Mouse (Mus musculus): ENCODE results near the gene Kras. TPM values are rescaled to one million over a fixed set of nuclear protein-coding genes. Genes with fewer than 3 reads are reported as not detected.

Kras gene
- 10 to 100 TPM; 37.6 to 37.9 TPM for total RNA-seq (2021)
- long read RNA-seq, experiment 1, full-length matches to known transcripts, result 65 of 69 reads
- long read RNA-seq, experiment 1, partial matches to known transcripts, result 0 of 69 reads
- long read RNA-seq, experiment 1, other reads (novel, unspliced or antisense), result 4 of 69 reads
- long read RNA-seq, experiment 2, full-length matches to known transcripts, result 52 of 57 reads
- long read RNA-seq, experiment 2, partial matches to known transcripts, result 1 of 57 reads
- long read RNA-seq, experiment 2, other reads (novel, unspliced or antisense), result 4 of 57 reads

GRCm38 (mm10) chr6:145250185-145250791 is at the start of gene Kras:
Kras (minus strand) TSS chr6:145250239.
- DNase-seq, result peak; percentile 96 to 97
- intact Hi-C loops (cut with DNase I), result loop anchor here (1.0 kb wide), 1 partner anchor 90 kb away; no protein-coding TSS in a partner anchor

GRCm38 (mm10) chr6:145297626-145298025 is 47.6 kb upstream of the Kras start:
- DNase-seq, result no peak
- intact Hi-C loops (cut with DNase I), result no loop called here

- intact Hi-C loops (cut with DNase I), result no loop called here
- DNase-seq, result no peak
Observed at GRCm38 (mm10) chr6:145296979-145297378, 46.9 kb upstream of the Kras start.

DNA sequence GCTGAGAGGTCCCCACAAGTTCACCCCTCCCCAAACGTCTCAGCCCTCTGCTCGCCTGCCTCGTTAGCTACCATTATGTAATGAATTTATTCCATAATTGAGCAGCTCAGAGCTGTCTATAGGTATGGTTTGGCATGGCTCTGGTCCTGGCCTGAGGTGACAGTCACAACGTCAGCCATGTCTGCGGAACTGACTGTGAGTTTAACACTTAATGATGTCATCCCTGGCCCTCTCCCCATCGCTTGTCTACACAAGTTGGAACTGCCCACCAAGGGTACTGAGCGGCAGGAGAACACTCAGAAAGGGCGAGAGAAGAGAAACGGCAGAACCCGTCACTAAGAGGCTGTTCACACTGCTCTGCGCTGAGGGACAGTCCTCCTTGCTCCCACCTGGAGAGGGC is 45.1 kb upstream of the Kras start:
- intact Hi-C loops (cut with DNase I), result no loop called here

GRCm38 (mm10) chr6:145293156-145293555 is 43.1 kb upstream of the Kras start:
- intact Hi-C loops (cut with DNase I), result no loop called here

More for the DNA sequence above, 45.1 kb upstream of the Kras start:
- DNase-seq, result no peak

DNA sequence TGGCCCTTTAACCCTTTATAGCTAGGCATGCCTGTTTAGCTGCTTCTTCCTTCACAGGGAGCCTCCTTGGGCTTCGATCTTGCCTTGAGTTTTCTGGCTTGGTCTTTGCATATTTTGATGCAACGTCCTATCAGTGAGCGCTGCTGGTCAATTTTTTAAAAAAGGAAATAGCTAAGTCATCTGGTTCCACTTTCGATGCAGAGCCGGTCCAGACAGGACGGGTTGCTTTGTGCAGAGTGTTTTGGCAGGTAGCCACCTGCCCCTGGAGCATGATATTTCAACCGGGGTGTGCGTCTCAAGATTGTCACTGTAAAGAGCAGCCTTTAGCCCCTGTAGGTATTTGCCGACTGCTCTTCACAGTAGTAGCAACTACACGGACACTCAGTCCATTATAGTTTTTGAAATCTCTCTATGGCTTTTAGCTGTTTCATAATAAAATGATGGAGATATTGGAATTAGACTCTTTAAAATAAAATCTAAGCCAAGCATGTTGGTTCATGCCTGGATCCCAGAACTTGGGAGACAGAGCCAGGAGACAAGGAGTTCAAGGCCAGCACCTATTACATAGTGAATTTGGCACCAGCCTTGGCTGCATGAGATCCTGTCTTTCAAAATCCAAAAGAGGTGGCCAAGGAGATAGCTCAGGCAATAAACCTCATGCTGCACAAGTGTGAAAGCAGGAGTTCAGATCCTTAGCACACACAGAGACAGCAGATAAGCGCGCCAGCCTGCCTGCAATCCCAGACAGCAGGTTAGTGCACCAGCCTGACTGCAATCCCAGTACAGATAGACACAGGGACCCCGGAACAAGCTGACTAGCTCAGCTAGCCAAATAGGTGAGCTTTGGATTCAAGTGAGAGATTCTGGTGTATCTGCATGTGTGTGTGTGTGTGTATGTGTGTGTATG is 41.6 kb upstream of the Kras start:
- intact Hi-C loops (cut with DNase I), result no loop called here
- DNase-seq, result peak; percentile 12 to 48

More at GRCm38 (mm10) chr6:145293156-145293555, 43.1 kb upstream of the Kras start:
- no peak for DNase-seq

GRCm38 (mm10) chr6:145285656-145286055 is 35.6 kb upstream of the Kras start:
- no peak for DNase-seq
- intact Hi-C loops (cut with DNase I), result no loop called here

DNA sequence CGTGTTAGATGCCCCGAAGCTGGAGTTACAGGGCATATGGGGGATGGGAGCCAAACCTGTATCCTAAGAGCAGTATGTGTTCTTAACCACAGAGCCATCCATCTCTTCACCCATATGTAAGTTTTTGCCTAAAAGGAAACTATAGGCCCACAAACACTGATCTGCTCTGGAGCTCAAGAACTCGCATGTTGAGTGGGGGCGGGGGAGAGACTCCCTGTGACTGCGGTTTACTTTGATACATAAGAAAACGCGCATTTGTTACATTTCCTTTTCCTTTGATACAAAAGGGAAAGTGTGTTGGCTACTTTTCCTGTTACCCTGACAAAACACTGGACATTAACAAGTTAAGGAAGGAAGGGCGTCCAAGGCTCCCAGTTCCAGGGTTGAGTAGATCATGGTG is 34.2 kb upstream of the Kras start:
- intact Hi-C loops (cut with DNase I), result no loop called here
- DNase-seq, result no peak

- DNase-seq, result no peak
- intact Hi-C loops (cut with DNase I), result no loop called here
Observed at GRCm38 (mm10) chr6:145277138-145277763, 27.2 kb upstream of the Kras start.

DNA sequence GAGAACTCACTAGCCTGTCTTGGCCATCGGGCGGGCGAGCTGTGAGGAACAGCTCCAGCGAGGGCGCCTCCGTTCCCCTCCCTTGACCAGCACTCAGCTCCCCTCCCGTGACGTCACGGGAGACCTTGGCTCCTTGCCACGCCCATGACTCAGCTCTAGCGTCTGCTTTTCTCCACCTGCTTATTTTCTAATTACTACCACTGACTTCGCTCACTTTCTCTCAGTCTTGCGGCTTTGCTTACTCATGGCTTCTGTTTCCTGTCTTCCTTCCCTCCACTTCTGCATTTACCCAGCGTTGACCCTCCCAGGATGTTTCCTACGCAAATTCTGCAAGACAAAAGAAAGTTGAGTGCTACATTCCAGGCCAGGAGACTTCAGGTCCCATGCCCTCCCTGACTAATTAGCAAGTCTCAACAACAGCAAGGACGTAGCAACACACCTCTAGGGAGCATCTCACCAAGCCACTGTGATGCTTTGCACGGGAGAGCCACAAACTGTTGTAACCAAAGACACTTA is 26.3 kb upstream of the Kras start:
- intact Hi-C loops (cut with DNase I), result no loop called here
- peak; percentile 73 to 77 for DNase-seq

GRCm38 (mm10) chr6:145275586-145276219 is 25.7 kb upstream of the Kras start:
- intact Hi-C loops (cut with DNase I), result no loop called here

DNA sequence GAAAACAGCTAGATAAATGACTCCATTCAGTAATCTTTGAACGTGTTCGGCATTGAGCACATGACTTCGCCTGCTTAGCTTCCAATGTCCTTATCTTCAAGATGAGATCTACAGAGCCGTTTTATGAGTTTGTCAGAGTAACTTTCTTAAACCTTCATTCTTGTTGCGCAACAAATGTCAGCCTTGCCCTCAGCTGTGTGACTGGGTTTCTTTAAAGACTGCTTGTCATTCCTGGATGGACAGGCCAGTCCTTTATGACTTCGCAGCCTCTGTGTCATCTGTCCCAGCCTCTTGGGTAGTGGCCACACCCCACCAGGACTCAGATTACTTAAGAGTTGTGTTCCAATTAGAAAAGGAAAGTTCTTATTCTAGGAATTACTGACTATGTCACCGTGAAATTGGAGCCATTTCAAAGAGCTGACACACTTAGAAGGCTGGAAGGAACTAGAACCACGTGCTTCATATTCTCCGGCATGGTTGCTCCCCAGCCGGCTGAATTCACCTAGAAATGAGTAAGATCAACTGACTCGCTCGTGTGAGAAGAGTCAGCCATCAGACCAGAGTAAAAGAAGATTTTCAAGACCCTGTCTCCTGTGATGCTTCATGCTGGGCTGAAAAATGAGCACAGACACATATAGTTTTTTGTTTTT is 24.1 kb upstream of the Kras start:
- intact Hi-C loops (cut with DNase I), result no loop called here
- DNase-seq, result no peak

More at GRCm38 (mm10) chr6:145275586-145276219, 25.7 kb upstream of the Kras start:
- no peak for DNase-seq

- DNase-seq, result no peak
- intact Hi-C loops (cut with DNase I), result no loop called here
Observed at GRCm38 (mm10) chr6:145272142-145272937, 22.3 kb upstream of the Kras start.

DNA sequence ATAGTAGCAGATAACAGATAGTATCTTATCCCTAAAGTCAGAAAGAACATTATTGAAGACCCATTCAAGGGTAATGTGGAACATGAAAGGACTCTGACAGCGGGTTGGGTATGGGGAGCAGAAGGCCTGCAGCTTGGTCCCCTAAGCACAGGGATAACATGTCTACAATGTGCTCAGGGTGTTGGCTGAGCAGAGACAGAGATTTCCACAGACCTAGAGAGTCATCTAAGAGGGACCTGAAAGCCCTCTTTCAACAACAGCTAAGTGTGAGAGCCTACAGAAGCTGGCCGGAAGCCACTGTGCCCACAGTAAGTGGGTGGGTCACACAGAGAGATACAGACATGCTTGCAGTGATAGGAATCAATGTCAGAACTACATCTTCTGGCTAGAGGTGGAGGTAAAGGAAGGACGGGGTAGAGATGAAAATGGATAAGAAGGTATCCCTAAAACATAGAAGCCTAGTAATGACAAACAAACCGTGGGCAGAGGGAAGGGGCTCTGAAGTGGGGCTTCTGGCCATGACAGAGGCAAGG is 19.3 kb upstream of the Kras start:
- DNase-seq, result no peak
- intact Hi-C loops (cut with DNase I), result no loop called here

- intact Hi-C loops (cut with DNase I), result no loop called here
- no peak for DNase-seq
Observed at GRCm38 (mm10) chr6:145267692-145268091, 17.7 kb upstream of the Kras start.

DNA sequence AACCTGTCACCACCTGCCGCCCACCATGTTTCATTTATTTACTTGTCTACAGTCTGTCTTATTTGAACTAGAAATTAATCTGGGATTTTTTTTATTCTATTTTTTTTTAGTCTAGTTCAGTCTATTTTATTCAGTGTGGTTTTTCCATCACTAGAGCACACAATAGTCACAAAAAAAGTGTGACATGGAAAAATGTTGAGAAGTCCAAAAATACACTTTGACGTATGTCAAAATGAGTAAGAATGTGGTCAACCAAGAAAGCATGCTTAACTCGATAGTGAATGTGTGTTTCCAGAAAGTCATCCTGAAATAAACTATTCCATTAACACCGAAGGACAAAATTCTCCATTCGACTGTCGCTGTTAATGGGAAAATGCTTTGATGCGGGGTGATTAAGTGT is 12.3 kb upstream of the Kras start:
- intact Hi-C loops (cut with DNase I), result no loop called here
- no peak for DNase-seq

DNA sequence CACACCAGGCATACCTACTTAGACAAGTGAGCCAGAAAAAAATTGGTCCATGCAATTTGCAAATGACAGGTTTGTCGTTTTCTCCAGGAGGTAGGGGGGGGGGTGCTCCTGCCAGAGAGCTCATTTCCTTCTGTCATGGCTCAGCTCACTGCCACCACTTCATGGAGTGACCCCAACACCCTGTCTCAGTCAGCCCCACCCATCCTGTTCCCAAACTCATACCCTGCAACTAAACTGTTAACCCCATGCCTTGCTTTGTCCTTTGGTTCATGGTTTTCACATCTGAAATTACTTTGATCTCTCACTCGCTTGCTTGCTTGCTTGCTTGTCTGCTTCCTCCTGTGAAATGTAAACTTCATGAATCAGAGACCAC is 6.6 kb upstream of the Kras start:
- no peak for DNase-seq
- intact Hi-C loops (cut with DNase I), result no loop called here

- peak; percentile 18 to 24 for DNase-seq
- intact Hi-C loops (cut with DNase I), result no loop called here
Observed at GRCm38 (mm10) chr6:145255952-145256700, 6.1 kb upstream of the Kras start.
